Mouse (Mus musculus) kidney, postnatal 36 days (tissue): ENCODE data around the gene Nlrp4b.
"Not testable (repeated sequence)": the region's sequence is repeated elsewhere in the genome, so short reads cannot be mapped to it uniquely, and the experiment has no call there.

ENCODE experiments used
- DNase-seq, 2 experiments: peaks; one replicate each; pipeline ENCODE4 v3.0.0; 2021 to 2022; ENCODE audit warnings: mixed read lengths in 2 of 2

Nlrp4b gene

GRCm38 (mm10) chr7:10687489-10687888 is at the start of gene Nlrp4b:
Gene Nlrp4b (plus strand): TSS chr7:10687789.
- no peak for DNase-seq

DNA sequence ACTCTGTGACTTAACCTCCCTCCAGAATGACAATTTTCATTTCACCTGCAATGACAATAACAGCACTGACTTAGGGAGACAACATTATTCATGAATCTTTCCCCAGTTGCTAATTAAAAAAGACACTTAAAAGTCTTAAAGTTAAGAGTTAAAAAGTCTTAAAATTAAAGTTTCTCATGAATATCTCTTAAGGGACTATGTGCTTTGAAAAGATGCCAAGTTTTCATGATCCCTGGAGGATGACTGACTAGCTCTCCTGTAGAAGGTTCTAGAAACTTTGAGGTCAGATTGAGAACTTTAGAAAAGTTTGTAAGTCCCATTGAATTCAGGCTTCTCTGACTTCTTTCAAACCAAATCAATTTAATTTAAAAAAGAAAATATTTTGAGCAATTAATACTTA is 66.7 kb downstream of the Nlrp4b start, which contains the start of gene Vmn1r71:
TSS of gene Vmn1r71 (minus strand) at position 101 of the 400 bp plus-strand sequence.
- DNase-seq: no peak

- not testable (repeated sequence) for DNase-seq
These were observed 70.0 kb downstream of the Nlrp4b start for GRCm38 (mm10) chr7:10757551-10757950.
